Mouse (Mus musculus): ENCODE results near the gene Acsm5. TPM values are rescaled to one million over a fixed set of nuclear protein-coding genes. Genes with fewer than 3 reads are reported as not detected.

The Acsm5 gene
- not detected for polyA plus RNA-seq (2017; shearing (Covaris generic))

DNA sequence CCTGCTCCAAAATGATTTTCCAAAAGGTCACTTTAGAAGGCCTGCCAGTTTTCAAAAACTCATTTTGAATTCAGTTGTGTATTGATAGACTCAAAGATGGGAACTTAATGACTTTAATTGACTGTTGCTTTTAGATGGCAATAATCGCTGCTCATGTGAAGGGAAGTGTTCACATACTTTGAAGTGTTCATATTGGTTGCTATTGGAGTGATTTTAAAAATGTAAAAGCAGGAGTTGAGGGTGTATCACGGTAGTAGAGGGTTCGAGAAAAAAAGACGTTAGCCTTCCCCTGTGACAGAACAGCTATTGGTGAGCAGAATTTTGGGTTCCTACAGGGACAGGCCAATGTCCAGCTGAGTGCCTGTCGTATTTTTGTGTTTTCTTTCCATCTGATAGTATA is at the start of gene Acsm5:
TSS of gene Acsm5 (plus strand) at position 301 of the 400 bp plus-strand sequence.

DNA sequence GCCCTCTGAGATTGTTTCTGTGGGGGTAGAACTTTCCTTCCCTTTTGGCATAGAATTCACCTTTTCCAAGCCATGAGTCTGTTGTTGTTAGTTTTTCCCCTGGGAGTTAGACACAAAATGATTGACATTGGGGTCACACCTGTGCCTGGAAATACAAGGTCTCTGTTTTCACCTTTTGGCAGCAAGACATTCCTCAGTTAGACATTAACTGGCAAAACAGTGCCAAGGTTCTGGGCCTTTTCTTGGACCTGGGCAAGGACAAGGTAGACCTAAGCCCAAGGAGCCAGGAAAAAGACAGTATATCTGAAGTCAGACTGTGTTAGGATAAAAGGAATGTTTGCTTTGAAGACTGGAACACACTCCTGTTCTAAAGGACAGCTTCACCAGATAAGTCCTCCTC is 40.0 kb upstream of the Acsm5 start, which contains the start of gene Umod:
TSS of gene Umod (minus strand) at position 27 of the 400 bp plus-strand sequence.

GRCm38 (mm10) chr7:119523389-119523788 is 4.1 kb downstream of the Acsm5 start, which contains the start of gene Pdilt:
Pdilt (minus strand) TSS chr7:119523489.

GRCm38 (mm10) chr7:119554040-119554439 is 34.8 kb downstream of the Acsm5 start, which contains the start of gene Acsm2:
Acsm2 (plus strand) TSS chr7:119554340.

Other genes starting within 250 kb of the Acsm5 start
- gene Gp2, start 60.2 kb upstream of the Acsm5 start, polyA plus RNA-seq (2017; shearing (Covaris generic)) = not detected
- not detected for gene Umod, start 40.2 kb upstream of the Acsm5 start, polyA plus RNA-seq (2017; shearing (Covaris generic))
- gene Pdilt, start 4.0 kb downstream of the Acsm5 start, polyA plus RNA-seq (2017; shearing (Covaris generic)) = not detected
- gene Acsm2, start 34.9 kb downstream of the Acsm5 start, polyA plus RNA-seq (2017; shearing (Covaris generic)) = not detected
- not detected for gene Acsm1, start 87.6 kb downstream of the Acsm5 start, polyA plus RNA-seq (2017; shearing (Covaris generic))
- not detected for gene Acsm4, start 170.6 kb downstream of the Acsm5 start, polyA plus RNA-seq (2017; shearing (Covaris generic))
- 99.0 TPM for gene Thumpd1, start 201.3 kb downstream of the Acsm5 start, polyA plus RNA-seq (2017; shearing (Covaris generic))
- gene Acsm3, start 241.5 kb downstream of the Acsm5 start, polyA plus RNA-seq (2017; shearing (Covaris generic)) = 0.18 TPM

Measured in inflammation-experienced regulatory T-cells, adult 16 weeks (primary cell).